10 mouse cellular contexts compared by ENCODE assay signal in genomic region chr11:90269398-90270123, GRCm38 (mm10). TPM values are rescaled to one million over a fixed set of nuclear protein-coding genes. Genes with fewer than 3 reads are reported as not detected.
DNase-seq lines count a peak whose midpoint lies in the region; ATAC-seq and TF ChIP-seq lines count a peak whose summit lies in the region.
"Had no signal": no experiment of that assay in that cellular context is flagged by ENCODE, and none has a peak within 500 bp of the region (broad histone marks: within the 10 kb centered on the region; RNA-seq: fewer than 3 reads in every experiment).

No protein-coding gene starts in this region.

- ATAC-seq in frontal cortex, adult (ENCODE audit: low TSS enrichment), result peak; percentile 47
- ATAC-seq in stomach, embryonic 15.5 days (ENCODE audit: insufficient read depth, low FRiP score, low read depth), result peak; percentile 66
- no peak for ATAC-seq in stomach, postnatal 0 days (ENCODE audit: low FRiP score, low TSS enrichment)
- ATAC-seq in kidney, embryonic 16.5 days (ENCODE audit: low FRiP score, low TSS enrichment), result peak; percentile 42; the same call in 1 of the 2 replicates

- H3K36me3 ChIP-seq in stomach, embryonic 15.5 days, result no peaks in the 10 kb centered on the region
- no peaks in the 10 kb centered on the region for H3K36me3 ChIP-seq in stomach, postnatal 0 days (ENCODE audit: control insufficient read depth, insufficient read depth, low read length)
- H3K36me3 ChIP-seq in kidney, embryonic 16.5 days (ENCODE audit: insufficient read depth, low read length), result peaks cover 21% of the 10 kb centered on the region

- no peak for TF ChIP-seq EP300 in stomach, postnatal 0 days (optimal IDR thresholded peaks at IDR 0.05)

- no peak overlapping the region for H3K27ac ChIP-seq in stomach, embryonic 15.5 days
- no peak overlapping the region for H3K27ac ChIP-seq in stomach, postnatal 0 days (replicated peaks)
- H3K27ac ChIP-seq in kidney, embryonic 16.5 days (ENCODE audit: low read length), result 0 out of 2 replicates have a peak overlapping the region, but pooled peaks have one; percentile 31
- H3K27ac ChIP-seq: limb, embryonic 15.5 days had no signal

- TF ChIP-seq CTCF in stomach, postnatal 0 days (IDR thresholded peaks at IDR 0.05; ENCODE audit: low read depth), result no peak

- no peaks in the 10 kb centered on the region for H3K27me3 ChIP-seq in stomach, embryonic 15.5 days (replicated peaks)
- no peaks in the 10 kb centered on the region for H3K27me3 ChIP-seq in stomach, postnatal 0 days (ENCODE audit: control insufficient read depth, insufficient read depth, low read length)
- H3K27me3 ChIP-seq in kidney, embryonic 16.5 days (ENCODE audit: insufficient read depth, low read length), result no peaks in the 10 kb centered on the region
- H3K27me3 ChIP-seq: limb, embryonic 15.5 days had no signal

- WGBS in stomach, embryonic 15.5 days, result 64% methylated on average over 18 of the region's 18 CpGs
- WGBS in stomach, postnatal 0 days, result 65% methylated on average over 18 of the region's 18 CpGs
- WGBS in kidney, embryonic 16.5 days, result 40% methylated on average over 18 of the region's 18 CpGs

- no peak overlapping the region for H3K4me3 ChIP-seq in stomach, embryonic 15.5 days (replicated peaks)
- H3K4me3 ChIP-seq in stomach, postnatal 0 days (ENCODE audit: low read depth, low read length), result no peak overlapping the region
- no peak overlapping the region for H3K4me3 ChIP-seq in kidney, embryonic 16.5 days (ENCODE audit: low read length)
- H3K4me3 ChIP-seq: limb, embryonic 15.5 days had no signal

- H3K9ac ChIP-seq in stomach, embryonic 15.5 days, result no peak overlapping the region
- no peak overlapping the region for H3K9ac ChIP-seq in stomach, postnatal 0 days (ENCODE audit: low read length)
- no peak overlapping the region for H3K9ac ChIP-seq in kidney, embryonic 16.5 days (replicated peaks; ENCODE audit: low read length)
- H3K9ac ChIP-seq: limb, embryonic 15.5 days had no signal

- no peak overlapping the region for H3K4me2 ChIP-seq in stomach, embryonic 15.5 days
- no peak overlapping the region for H3K4me2 ChIP-seq in stomach, postnatal 0 days (replicated peaks; ENCODE audit: low read depth)
- peak overlapping the region; percentile 19 for H3K4me2 ChIP-seq in kidney, embryonic 16.5 days (replicated peaks; ENCODE audit: low read depth, low read length)
- H3K4me2 ChIP-seq: limb, embryonic 15.5 days had no signal

- no peaks in the 10 kb centered on the region for H3K9me3 ChIP-seq in stomach, embryonic 15.5 days
- H3K9me3 ChIP-seq in stomach, postnatal 0 days (ENCODE audit: control insufficient read depth, low read length), result no peaks in the 10 kb centered on the region
- H3K9me3 ChIP-seq in kidney, embryonic 16.5 days (ENCODE audit: low read length), result no peaks in the 10 kb centered on the region
- H3K9me3 ChIP-seq: limb, embryonic 15.5 days had no signal

- DNase-seq in frontal cortex, postnatal 10 days (ENCODE audit: low spot score in 2 of 2), result no peak
- no peak for DNase-seq in stomach, postnatal 0 days (ENCODE audit: low spot score)
- no peak for DNase-seq in cerebellum, adult 9-11 months
- no peak for DNase-seq in right cerebral cortex, postnatal 10 days (ENCODE audit: low spot score in 2 of 2)
- no peak for DNase-seq in spleen, adult 12 weeks (ENCODE audit: low spot score)
- DNase-seq: B cell, adult 2 months had no signal

- H3K4me1 ChIP-seq in stomach, embryonic 15.5 days, result no peaks in the 10 kb centered on the region
- H3K4me1 ChIP-seq in stomach, postnatal 0 days (replicated peaks; ENCODE audit: control insufficient read depth, insufficient read depth), result no peaks in the 10 kb centered on the region
- H3K4me1 ChIP-seq in kidney, embryonic 16.5 days (ENCODE audit: insufficient read depth, low read length), result peaks cover 20% of the 10 kb centered on the region

RNA-seq across cellular contexts. Expression of gene Mmd, which starts 20.3 kb away (rescaled TPM):
- polyA plus RNA-seq in stomach, embryonic 15.5 days (2015; fragmentation: Nextera tagmentation; extraction: Ambion mirVana), result 47.2 and 49.7 TPM in 2 replicates
- 19.1 and 21.3 TPM in 2 replicates for polyA plus RNA-seq in stomach, postnatal 0 days (2015; fragmentation: Nextera tagmentation; extraction: Ambion mirVana)
- polyA plus RNA-seq in kidney, embryonic 16.5 days (2015; fragmentation: Nextera tagmentation; extraction: Ambion mirVana), result 36.1 and 37.3 TPM in 2 replicates
